Mouse (Mus musculus) liver, embryonic 15.5 days (tissue): ENCODE measurements around the gene Prrc2b. TPM values are rescaled to one million over a fixed set of nuclear protein-coding genes. Genes with fewer than 3 reads are reported as not detected.

Experiments
- ATAC-seq: fragments of 200-750 bp; cut with Nextera tagmentation; 2 replicates; pipeline ENCODE4 v1.8.0; 2017; ENCODE audit warnings: moderate number of reproducible peaks, mild to moderate bottlenecking, moderate library complexity; ENCODE audit not compliant: insufficient read depth
- H3K27ac ChIP-seq: fragments of 300-500 bp; sonication (generic); replicated peaks from 2 replicates; pipeline ENCODE4 v1.5.1; 2015; ENCODE audit warnings: mild to moderate bottlenecking, inconsistent platforms
- H3K27me3 ChIP-seq: fragments of 300-500 bp; sonication (generic); 2 replicates; pipeline ENCODE4 v1.6.1; 2015; ENCODE audit warnings: mild to moderate bottlenecking, inconsistent platforms
- H3K36me3 ChIP-seq: fragments of 300-500 bp; sonication (generic); replicated peaks from 2 replicates; pipeline ENCODE4 v1.6.1; 2015; ENCODE audit warnings: moderate library complexity, mild to moderate bottlenecking, inconsistent platforms
- H3K4me1 ChIP-seq: fragments of 300-500 bp; sonication (generic); replicated peaks from 2 replicates; pipeline ENCODE4 v1.6.1; 2015; ENCODE audit warnings: inconsistent platforms
- H3K4me2 ChIP-seq: fragments of 300-500 bp; sonication (generic); 2 replicates; pipeline ENCODE4 v1.6.1; 2015; ENCODE audit warnings: moderate library complexity, mild to moderate bottlenecking, inconsistent platforms
- H3K4me3 ChIP-seq: fragments of 300-500 bp; sonication (generic); replicated peaks from 2 replicates; pipeline ENCODE4 v1.5.1; 2015; ENCODE audit warnings: mild to moderate bottlenecking, inconsistent platforms
- H3K9ac ChIP-seq: fragments of 300-500 bp; sonication (generic); 2 replicates; pipeline ENCODE4 v1.6.1; 2015; ENCODE audit warnings: moderate library complexity, mild to moderate bottlenecking, inconsistent platforms
- H3K9me3 ChIP-seq: fragments of 300-500 bp; sonication (generic); replicated peaks from 2 replicates; pipeline ENCODE4 v1.6.1; 2016; ENCODE audit warnings: inconsistent platforms
- WGBS: fragments of 180-500 bp; shearing (Covaris S2); methylation state at CpG from one replicate; pipeline ENCODE4 v1.1.7; 2015; ENCODE audit warnings: mixed read lengths; ENCODE audit not compliant: insufficient replicate concordance; 5-methylcytosine and 5-hydroxymethylcytosine counted together
- polyA plus RNA-seq: library from polyadenylated mRNA; unstranded; fragments of >200 nt; fragmentation: Nextera tagmentation; extraction: Ambion mirVana; gene quantifications from 2 replicates; pipeline ENCODE4 v1.2.1, GENCODE M21; 2015

Gene Prrc2b
- polyA plus RNA-seq, 1 experiment from 2014 or later, result 8.3 TPM

DNA sequence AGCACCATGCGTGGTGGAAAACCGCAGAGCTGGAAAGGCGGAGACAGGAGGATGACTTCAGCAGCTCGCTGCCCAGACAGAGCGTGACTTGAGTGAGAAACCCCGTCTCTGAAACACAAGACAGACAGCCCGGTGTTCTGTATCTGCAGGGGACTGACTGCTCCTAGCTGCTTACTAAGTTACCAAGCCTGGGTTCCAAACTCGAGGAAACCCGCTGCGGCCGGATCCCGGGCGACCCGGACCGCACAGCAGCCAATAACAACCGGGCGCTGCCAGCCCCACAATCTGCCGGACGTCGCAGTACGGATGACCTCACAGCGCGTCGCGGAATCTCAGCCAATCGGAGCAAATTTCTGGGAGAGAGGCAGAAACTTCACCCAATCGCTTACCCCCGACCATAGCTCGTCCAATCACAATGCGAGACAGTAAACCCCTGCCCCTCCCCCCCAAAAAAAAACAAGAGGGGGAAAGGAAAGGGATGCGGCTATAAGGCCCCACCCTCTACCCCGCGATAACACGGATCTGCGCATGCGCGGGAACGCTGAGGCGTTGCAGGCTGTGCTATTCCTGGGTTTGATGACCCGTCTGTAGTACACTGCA lies 13.1 kb upstream of the Prrc2b start:
- under 1% methylated on average over 40 of the region's 40 CpGs for WGBS
- Histone ChIP-seq H3K4me2 (peak overlapping the region; percentile 84), H3K9me3 (no peaks in the 10 kb centered on the region), H3K9ac (peak overlapping the region; percentile 74), H3K36me3 (no peaks in the 10 kb centered on the region), H3K27ac (peak overlapping the region; percentile 96), H3K27me3 (no peaks in the 10 kb centered on the region), H3K4me3 (peak overlapping the region; percentile 80), H3K4me1 (peaks cover 43% of the 10 kb centered on the region)
- ATAC-seq, result peak; percentile 96

DNA sequence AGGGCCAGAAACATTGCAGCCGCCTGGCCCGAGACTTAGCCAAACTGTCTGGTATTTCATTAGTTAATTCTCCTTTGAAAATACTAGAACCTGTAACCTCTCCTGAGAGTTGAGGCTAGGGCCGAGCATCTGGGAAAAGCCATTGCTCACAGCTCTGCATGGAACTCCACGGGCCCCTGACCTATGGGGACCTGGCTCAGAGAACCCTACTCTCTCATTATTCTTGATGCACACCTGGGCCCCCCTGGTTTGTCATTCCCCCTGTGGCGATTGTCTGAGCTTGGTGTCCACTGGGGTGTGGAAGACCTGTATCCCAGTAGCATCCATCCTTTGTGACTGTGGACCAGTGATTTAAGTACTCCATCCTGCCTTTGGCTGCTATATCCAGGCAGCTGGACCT lies 11.5 kb upstream of the Prrc2b start:
- Histone ChIP-seq H3K27ac (peak overlapping the region; percentile 75; the same call in 1 of the 2 replicates), H3K4me3 (no peak overlapping the region), H3K9ac (no peak overlapping the region), H3K4me2 (no peak overlapping the region), H3K9me3 (no peaks in the 10 kb centered on the region), H3K27me3 (no peaks in the 10 kb centered on the region), H3K36me3 (no peaks in the 10 kb centered on the region), H3K4me1 (peaks cover 32% of the 10 kb centered on the region)
- 76% methylated on average over 5 of the region's 5 CpGs for WGBS
- ATAC-seq, result no peak

DNA sequence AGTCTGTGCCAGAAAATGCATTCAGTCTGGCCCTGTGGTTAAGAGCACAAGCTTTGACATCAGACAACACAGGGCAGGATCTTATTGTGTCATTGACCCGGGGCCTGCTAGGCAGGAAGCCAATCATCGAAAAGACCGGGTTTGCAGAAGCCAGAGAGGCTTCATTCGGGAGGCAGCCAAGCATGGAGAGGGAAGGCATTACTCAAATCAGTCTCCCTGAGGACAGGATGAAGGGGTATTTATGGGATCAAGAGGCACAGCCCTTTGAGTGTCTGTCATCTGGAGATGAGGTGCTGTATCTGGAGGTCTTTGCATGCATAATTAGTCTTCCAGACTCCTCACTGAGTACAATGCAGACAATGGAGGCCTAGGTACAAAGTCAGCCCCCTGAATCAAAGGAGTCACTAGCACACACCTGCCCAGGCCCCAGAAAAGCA lies 10.4 kb upstream of the Prrc2b start:
- H3K4me2 ChIP-seq, result no peak overlapping the region
- H3K27ac ChIP-seq, result peak overlapping the region; percentile 29; the same call in 1 of the 2 replicates
- ATAC-seq, result no peak
- H3K9ac ChIP-seq, result no peak overlapping the region
- H3K36me3 ChIP-seq, result no peaks in the 10 kb centered on the region
- H3K4me3 ChIP-seq, result no peak overlapping the region
- H3K27me3 ChIP-seq, result no peaks in the 10 kb centered on the region
- 54% methylated on average over 4 of the region's 4 CpGs for WGBS
- no peaks in the 10 kb centered on the region for H3K9me3 ChIP-seq
- H3K4me1 ChIP-seq, result peaks cover 43% of the 10 kb centered on the region

DNA sequence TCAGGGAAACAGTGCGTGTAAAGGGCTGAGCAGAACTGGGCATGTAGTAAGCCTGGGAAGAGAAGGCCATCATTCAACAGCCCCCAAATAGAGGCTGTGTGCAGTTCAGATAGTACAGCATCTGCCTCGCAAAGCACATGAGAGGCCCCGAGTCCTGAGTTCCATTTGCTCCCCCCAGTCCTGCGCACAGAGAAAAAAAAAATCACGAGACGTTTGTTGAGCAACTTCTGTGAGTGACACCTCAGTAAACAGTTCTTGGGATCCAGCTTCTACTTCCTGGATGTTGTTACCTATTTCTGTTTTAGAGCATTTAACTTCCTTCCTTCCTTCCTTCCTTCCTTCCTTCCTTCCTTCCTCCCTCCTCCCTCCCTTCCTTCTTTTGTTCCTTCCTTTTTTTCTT lies 9.3 kb upstream of the Prrc2b start:
- Histone ChIP-seq H3K4me2 (no peak overlapping the region), H3K9ac (no peak overlapping the region), H3K36me3 (no peaks in the 10 kb centered on the region), H3K27me3 (no peaks in the 10 kb centered on the region), H3K9me3 (no peaks in the 10 kb centered on the region), H3K4me1 (peaks cover 45% of the 10 kb centered on the region), H3K4me3 (no peak overlapping the region), H3K27ac (no peak overlapping the region)
- no peak for ATAC-seq
- 51% methylated on average over 6 of the region's 6 CpGs for WGBS

DNA sequence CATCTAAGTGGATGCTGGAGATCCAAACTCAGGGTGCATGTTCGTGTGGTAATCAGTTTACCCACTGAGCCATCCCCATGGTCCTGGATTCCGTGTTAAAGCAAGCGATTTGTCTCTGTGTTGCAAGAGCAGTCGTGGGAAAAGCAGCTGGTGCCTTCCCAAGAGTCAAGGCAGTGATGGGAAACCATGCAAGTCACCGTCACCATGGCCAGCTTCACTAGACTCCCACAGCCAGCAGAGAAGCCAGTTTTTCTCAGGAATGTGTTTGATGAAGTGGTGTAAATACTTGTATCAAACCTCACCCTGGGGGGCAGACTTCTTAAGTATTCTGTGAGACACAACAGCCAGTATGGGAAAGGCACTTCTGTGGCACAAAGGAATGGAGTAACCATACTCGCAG lies 8.5 kb upstream of the Prrc2b start:
- Histone ChIP-seq H3K4me3 (no peak overlapping the region), H3K4me2 (no peak overlapping the region), H3K27me3 (no peaks in the 10 kb centered on the region), H3K27ac (no peak overlapping the region), H3K36me3 (no peaks in the 10 kb centered on the region), H3K9me3 (no peaks in the 10 kb centered on the region), H3K9ac (no peak overlapping the region), H3K4me1 (peaks cover 41% of the 10 kb centered on the region)
- WGBS, result 53% methylated on average over 6 of the region's 6 CpGs
- no peak for ATAC-seq

DNA sequence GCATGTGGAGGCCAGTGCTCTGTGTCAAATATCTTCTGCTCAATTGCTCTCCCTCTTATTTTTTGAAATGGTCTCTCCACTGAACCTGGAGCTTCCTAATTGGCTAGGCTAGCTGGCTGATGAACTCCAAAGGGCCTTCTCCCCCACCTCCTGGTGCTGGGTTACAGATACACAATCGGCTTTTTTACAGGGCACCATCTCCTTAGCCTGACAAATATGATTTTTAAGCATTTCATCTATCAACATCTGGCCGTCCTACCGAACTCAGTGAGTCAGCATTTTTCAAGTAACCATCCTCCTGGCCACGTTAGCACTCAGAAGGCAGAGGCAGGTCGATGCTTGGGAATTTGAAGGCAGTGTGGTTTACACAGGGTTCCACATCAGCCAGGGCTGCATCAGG lies 6.2 kb upstream of the Prrc2b start:
- no peaks in the 10 kb centered on the region for H3K9me3 ChIP-seq
- peaks cover 27% of the 10 kb centered on the region for H3K4me1 ChIP-seq
- no peak overlapping the region for H3K4me3 ChIP-seq
- H3K4me2 ChIP-seq, result peak overlapping the region; percentile 47
- 25% methylated on average over 5 of the region's 5 CpGs for WGBS
- H3K27me3 ChIP-seq, result no peaks in the 10 kb centered on the region
- peak overlapping the region; percentile 86 for H3K27ac ChIP-seq
- H3K36me3 ChIP-seq, result no peaks in the 10 kb centered on the region
- H3K9ac ChIP-seq, result no peak overlapping the region
- ATAC-seq, result peak; percentile 70

DNA sequence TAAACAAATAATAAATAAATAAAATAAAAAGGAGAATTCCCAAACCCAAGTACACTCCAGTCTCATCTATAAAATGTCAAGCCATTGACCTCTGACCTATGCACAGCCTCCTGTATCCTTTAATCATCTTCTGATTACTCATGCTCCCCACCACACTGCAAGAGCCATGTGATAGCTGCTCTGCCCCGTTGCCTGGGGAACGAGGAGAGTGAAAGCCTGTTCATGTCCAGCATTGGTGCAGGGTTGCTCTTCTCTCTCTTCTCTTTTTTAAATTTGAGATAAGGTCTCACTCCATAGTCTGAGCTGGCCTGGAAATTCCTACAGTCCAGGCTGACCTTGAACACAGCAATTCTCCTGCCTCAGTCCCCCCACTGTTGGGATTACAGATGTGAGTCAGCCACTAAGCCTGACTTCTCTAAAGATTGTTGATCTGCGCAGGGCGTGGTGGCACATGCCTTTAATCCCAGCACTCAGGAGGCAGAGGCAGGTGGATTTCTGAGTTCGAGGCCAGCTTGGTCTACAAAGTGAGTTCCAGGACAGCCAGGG lies 4.2 kb upstream of the Prrc2b start:
- H3K9me3 ChIP-seq, result no peaks in the 10 kb centered on the region
- 64% methylated on average over 5 of the region's 5 CpGs for WGBS
- H3K9ac ChIP-seq, result no peak overlapping the region
- no peak overlapping the region for H3K4me2 ChIP-seq
- ATAC-seq, result no peak
- H3K4me3 ChIP-seq, result no peak overlapping the region
- H3K27ac ChIP-seq, result no peak overlapping the region
- no peaks in the 10 kb centered on the region for H3K36me3 ChIP-seq
- peaks cover 33% of the 10 kb centered on the region for H3K4me1 ChIP-seq
- no peaks in the 10 kb centered on the region for H3K27me3 ChIP-seq

DNA sequence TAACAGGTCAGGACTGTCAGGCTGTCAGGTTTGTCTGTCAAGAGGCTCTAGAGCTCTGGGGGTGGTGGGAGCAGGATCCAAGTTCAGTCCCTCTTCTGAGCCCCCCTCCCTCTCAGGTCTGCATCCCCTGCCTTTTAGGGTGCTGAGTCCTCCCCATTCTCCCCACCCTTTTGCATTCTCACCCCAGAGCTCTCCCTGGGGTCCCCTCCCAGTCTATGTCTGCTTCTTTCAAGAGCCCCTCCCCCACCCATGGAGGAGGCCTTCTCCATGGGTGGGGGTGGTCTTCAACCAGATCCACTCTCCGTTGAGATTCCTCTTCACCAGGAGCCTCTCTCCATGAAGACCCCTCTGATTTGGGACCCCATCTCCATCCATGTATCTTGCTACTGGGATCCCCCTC lies 747 bp upstream of the Prrc2b start:
- Histone ChIP-seq H3K9ac (0 out of 2 replicates have a peak overlapping the region, but pooled peaks have one; percentile 95), H3K9me3 (no peaks in the 10 kb centered on the region), H3K4me3 (peak overlapping the region; percentile 88; the same call in 1 of the 2 replicates), H3K27ac (peak overlapping the region; percentile 93), H3K4me1 (peaks cover 57% of the 10 kb centered on the region), H3K36me3 (no peaks in the 10 kb centered on the region), H3K27me3 (no peaks in the 10 kb centered on the region), H3K4me2 (peak overlapping the region; percentile 89)
- 48% methylated on average over 1 of the region's 1 CpGs for WGBS
- no peak for ATAC-seq

DNA sequence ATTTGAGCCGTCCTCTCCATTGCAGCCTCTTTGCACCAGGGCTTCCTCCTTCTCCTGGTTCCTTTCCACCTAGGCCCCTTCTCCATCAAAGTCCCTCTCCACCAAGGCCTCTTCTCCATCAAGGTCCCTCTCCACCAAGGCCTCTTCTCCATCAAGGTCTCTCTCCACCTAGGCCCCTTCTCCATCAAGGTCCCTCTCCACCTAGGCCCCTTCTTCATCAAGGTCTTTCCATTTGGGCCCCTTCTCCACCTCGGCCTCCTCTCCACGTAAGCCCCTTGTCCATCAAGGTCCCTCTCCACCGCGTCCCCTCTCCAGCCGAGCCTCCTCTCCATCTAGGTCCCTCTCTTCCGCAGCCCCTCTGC lies 339 bp upstream of the Prrc2b start:
- ATAC-seq, result no peak
- Histone ChIP-seq H3K4me1 (peaks cover 57% of the 10 kb centered on the region), H3K27me3 (no peaks in the 10 kb centered on the region), H3K4me3 (peak overlapping the region; percentile 88), H3K27ac (peak overlapping the region; percentile 93), H3K9ac (peak overlapping the region; percentile 95), H3K36me3 (no peaks in the 10 kb centered on the region), H3K9me3 (no peaks in the 10 kb centered on the region), H3K4me2 (peak overlapping the region; percentile 89)
- 9% methylated on average over 7 of the region's 7 CpGs for WGBS

DNA sequence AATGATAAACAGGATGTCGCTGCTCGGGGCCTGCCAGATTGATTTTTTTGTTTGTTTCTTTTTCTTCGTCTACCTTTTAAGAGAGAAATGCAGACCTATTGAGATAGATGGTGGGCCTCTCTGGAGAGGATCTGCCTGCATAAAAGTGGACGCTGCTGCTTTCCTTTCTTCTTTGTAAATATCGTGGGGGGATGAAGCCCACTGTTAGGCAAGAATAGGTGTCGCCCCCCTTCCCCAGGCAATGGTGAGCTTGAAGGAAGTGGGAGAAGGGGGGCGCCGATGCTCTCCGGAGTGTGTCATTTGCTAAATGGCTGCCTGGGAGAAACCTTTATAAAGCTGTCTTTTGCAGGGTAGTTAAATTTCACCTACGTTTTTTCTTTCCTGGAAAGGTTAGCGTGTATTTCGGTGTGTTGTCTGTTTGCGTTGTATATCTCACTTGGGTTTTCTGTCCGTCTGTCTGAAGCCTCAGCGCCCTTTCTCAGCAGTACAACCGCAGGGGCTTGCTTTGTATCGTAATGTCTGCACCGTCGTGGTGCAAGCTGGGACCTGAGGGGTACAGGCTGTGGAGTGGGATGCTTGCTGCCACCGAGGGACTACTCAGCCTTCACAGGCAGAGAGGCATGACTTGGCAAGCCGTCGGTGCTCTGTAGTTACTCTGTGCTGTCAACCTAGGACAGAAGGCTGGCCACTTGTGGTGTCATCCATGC lies 931 bp downstream of the Prrc2b start:
- H3K4me3 ChIP-seq, result peak overlapping the region; percentile 88
- H3K36me3 ChIP-seq, result no peaks in the 10 kb centered on the region
- H3K9ac ChIP-seq, result peak overlapping the region; percentile 95
- peak overlapping the region; percentile 93 for H3K27ac ChIP-seq
- peak; percentile 49 for ATAC-seq
- peaks cover 64% of the 10 kb centered on the region for H3K4me1 ChIP-seq
- no peaks in the 10 kb centered on the region for H3K9me3 ChIP-seq
- under 1% methylated on average over 22 of the region's 22 CpGs for WGBS
- H3K4me2 ChIP-seq, result peak overlapping the region; percentile 89
- no peaks in the 10 kb centered on the region for H3K27me3 ChIP-seq

DNA sequence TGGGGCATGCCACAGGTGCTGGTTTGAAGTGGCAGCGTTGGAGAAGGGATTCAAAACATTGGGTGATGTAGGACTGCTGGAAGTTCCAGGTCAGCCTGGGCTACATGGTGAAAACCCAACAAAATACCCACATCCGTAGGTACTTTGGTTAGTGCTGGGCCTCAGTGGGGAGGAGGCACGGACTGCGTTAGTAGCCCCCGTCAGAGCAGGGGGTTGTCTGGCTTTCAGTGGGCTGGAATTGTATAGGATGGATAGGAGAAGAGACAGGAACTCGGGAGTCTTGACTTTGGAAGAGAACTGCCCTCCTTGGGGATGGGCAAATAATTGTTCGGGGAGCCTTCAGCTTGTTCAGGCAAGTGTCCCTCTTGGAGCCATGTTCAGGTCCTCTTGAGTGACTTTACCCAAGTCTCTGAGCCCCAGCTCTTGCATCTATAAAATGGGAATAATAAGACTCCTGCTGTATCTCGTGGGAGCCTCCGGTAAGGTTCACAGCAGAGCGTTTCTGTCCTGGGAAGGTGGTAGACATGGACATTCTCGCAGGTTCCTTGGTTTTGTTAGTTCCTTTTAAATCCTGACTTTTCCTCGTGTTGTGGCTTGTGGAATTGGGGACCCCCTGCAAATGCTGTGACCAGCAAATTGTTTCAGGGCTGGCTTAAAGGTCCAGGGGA lies 1.6 kb downstream of the Prrc2b start:
- H3K9ac ChIP-seq, result peak overlapping the region; percentile 95
- ATAC-seq, result 0 out of 2 replicates have a peak, but pooled peaks have one; percentile 2
- no peaks in the 10 kb centered on the region for H3K27me3 ChIP-seq
- H3K4me1 ChIP-seq, result peaks cover 69% of the 10 kb centered on the region
- no peaks in the 10 kb centered on the region for H3K9me3 ChIP-seq
- peak overlapping the region; percentile 93 for H3K27ac ChIP-seq
- peak overlapping the region; percentile 88 for H3K4me3 ChIP-seq
- no peaks in the 10 kb centered on the region for H3K36me3 ChIP-seq
- H3K4me2 ChIP-seq, result peak overlapping the region; percentile 89
- 15% methylated on average over 12 of the region's 12 CpGs for WGBS
